Mouse (Mus musculus) T-cell, adult 66 days (primary cell): ENCODE data around the gene Epha6. TPM values are rescaled to one million over a fixed set of nuclear protein-coding genes. Genes with fewer than 3 reads are reported as not detected.

Source experiments
- total RNA-seq, 2 experiments: library from RNA; stranded (reverse); gene quantifications; 3 replicates in 1 of 2; 4 replicates in 1 of 2; pipeline ENCODE4 v1.2.4; 2023

Gene Epha6
- total RNA-seq: not detected

GRCm38 (mm10) chr16:60605061-60605831, at the start of gene Epha6:
Gene Epha6, minus strand, starts transcription at chr16:60605531.

GRCm38 (mm10) chr16:59639102-59639691, 966.1 kb downstream of the Epha6 start, which contains the start of gene Arl6:
Gene Arl6, minus strand, starts transcription at chr16:59639391.

